Mouse (Mus musculus) ES-E14 (cell line): Measurements from ENCODE around the gene Rgr. TPM values are rescaled to one million over a fixed set of nuclear protein-coding genes. Genes with fewer than 3 reads are reported as not detected.

Experiments used
- DNase-seq: peaks from one replicate; pipeline ENCODE4 v3.0.0-alpha.2; 2013; ENCODE audit warnings: low read depth, low spot score
- H3K27ac ChIP-seq: 2 replicates; pipeline ENCODE4 v1.5.1; 2012; ENCODE audit warnings: low read depth, mild to moderate bottlenecking, low read length, moderate library complexity, mixed read lengths; ENCODE audit not compliant: poor library complexity, insufficient read depth, severe bottlenecking
- H3K36me3 ChIP-seq: 2 replicates; pipeline ENCODE4 v1.6.1; 2012; ENCODE audit warnings: mild to moderate bottlenecking, low read length, moderate library complexity, mixed read lengths; ENCODE audit not compliant: control insufficient read depth, poor library complexity, insufficient read depth, severe bottlenecking
- H3K4me1 ChIP-seq, 2 experiments: fragments of 150-350 bp in 1 of 2; sonication (generic) in 1 of 2; 2 replicates each; pipeline ENCODE4 v1.6.1; 2012; ENCODE audit warnings: low read length in 2 of 2, mild to moderate bottlenecking in 1 of 2, mixed read lengths in 1 of 2; ENCODE audit not compliant: control insufficient read depth in 2 of 2, insufficient read depth in 2 of 2, poor library complexity in 1 of 2
- H3K4me3 ChIP-seq, 2 experiments: fragments of 150-350 bp in 1 of 2; sonication (generic) in 1 of 2; 2 replicates each; pipeline ENCODE4 v1.5.1; 2012; ENCODE audit warnings: low read length in 2 of 2, low read depth in 1 of 2, mild to moderate bottlenecking in 1 of 2, mixed read lengths in 1 of 2; ENCODE audit not compliant: insufficient read depth in 1 of 2, poor library complexity in 1 of 2, severe bottlenecking in 1 of 2
- H3K9ac ChIP-seq: 2 replicates; pipeline ENCODE4 v1.6.1; 2012; ENCODE audit warnings: low read depth, mild to moderate bottlenecking, low read length, mixed read lengths; ENCODE audit not compliant: poor library complexity, insufficient read depth, severe bottlenecking
- H3K9me3 ChIP-seq: fragments of 150-350 bp; sonication (generic); 2 replicates; pipeline ENCODE4 v1.6.1; 2012; ENCODE audit warnings: low read depth, mild to moderate bottlenecking, low read length; ENCODE audit not compliant: control insufficient read depth, insufficient read depth
- CHD2 ChIP-seq: IDR thresholded peaks from 2 replicates; pipeline ENCODE4 v1.6.1; 2014; ENCODE audit warnings: mild to moderate bottlenecking, low read depth, low read length, inconsistent platforms
- HCFC1 ChIP-seq: IDR thresholded peaks from 2 replicates; pipeline ENCODE4 v1.6.1; 2012; ENCODE audit warnings: low read length, inconsistent platforms, borderline replicate concordance; ENCODE audit not compliant: insufficient read depth
- MAFK ChIP-seq: IDR thresholded peaks from 2 replicates; pipeline ENCODE4 v1.6.1; 2014; ENCODE audit warnings: mild to moderate bottlenecking, low read depth, low read length, inconsistent platforms; ENCODE audit not compliant: insufficient read depth
- ZC3H11A ChIP-seq: IDR thresholded peaks from 2 replicates; pipeline ENCODE4 v1.6.1; 2012; ENCODE audit warnings: low read depth, mild to moderate bottlenecking, inconsistent platforms, low read length, borderline replicate concordance
- ZNF384 ChIP-seq: IDR thresholded peaks from 2 replicates; pipeline ENCODE4 v1.6.1; 2012; ENCODE audit warnings: low read depth, low read length, inconsistent platforms
- in situ Hi-C, 2 experiments: fragments of 600-800 bp; cut with MboI; formaldehyde crosslinking; loops; one replicate each; pipeline ENCODE4 v1.15.1; 2025; ENCODE audit warnings: low sequenced_read_pairs in 2 of 2, inconsistent platforms in 1 of 2; ENCODE audit not compliant: unreplicated experiment in 2 of 2
- total RNA-seq: library from RNA; depleted of rRNA; stranded (reverse); fragments of 300-350 nt; gene quantifications from 2 replicates; pipeline ENCODE4 v1.2.3, GENCODE M21; 2012

The Rgr gene
- total RNA-seq, 1 experiment, result not detected

DNA sequence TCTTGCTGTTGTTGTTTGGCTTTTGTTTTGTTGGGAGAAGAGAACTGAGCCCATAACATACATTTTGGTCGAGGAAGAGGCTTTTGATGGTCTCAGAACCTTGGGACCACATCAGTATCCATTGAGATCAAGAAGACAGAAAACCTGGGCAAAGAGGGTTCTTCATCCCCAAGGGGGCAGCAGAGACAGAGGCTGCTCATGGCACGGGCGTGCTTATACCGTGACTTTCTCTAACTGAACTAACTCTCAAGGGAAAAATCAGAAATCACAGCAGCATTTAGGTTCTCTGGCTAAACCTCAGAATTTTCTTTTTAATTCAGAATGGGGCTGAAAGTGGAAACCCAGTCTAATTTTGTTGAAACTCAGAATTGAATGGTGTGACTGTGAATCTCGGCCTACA, 14.3 kb downstream of the Rgr start:
- Histone ChIP-seq H3K4me1 (no peaks in the 10 kb centered on the region), H3K9ac (no peak overlapping the region), H3K27ac (no peak overlapping the region), H3K36me3 (no peaks in the 10 kb centered on the region), H3K4me3 (no peak overlapping the region), H3K9me3 (no peaks in the 10 kb centered on the region)
- TF ChIP-seq CHD2 (no peak), ZNF384 (no peak), ZC3H11A (no peak), MAFK (no peak), HCFC1 (no peak)
- in situ Hi-C loops, result loop anchor here in 1 of 2 experiments (10.0 kb wide), 1 partner anchor 170 kb away; no protein-coding TSS in a partner anchor
- DNase-seq, result no peak

DNA sequence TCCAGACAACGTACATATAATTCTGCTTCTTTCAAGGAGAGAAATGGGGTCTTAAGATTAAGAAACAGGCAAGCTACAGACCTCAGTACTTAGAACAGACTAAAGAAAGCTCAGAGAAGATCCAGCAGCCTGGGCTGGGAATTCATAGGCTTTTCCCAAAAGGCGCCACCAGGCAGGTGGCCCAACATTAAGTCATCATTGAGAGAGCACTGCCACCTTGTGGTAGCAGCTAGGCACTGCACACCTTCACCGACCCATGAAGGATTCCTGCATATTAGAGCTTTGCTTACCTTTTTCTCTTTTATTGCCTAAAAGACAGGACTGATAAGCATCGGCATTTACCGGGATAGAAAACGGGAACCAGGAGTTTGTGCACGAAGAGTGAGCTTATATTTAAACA, 15.5 kb downstream of the Rgr start:
- peak; percentile 48 for DNase-seq
- no peak overlapping the region for H3K27ac ChIP-seq

DNA sequence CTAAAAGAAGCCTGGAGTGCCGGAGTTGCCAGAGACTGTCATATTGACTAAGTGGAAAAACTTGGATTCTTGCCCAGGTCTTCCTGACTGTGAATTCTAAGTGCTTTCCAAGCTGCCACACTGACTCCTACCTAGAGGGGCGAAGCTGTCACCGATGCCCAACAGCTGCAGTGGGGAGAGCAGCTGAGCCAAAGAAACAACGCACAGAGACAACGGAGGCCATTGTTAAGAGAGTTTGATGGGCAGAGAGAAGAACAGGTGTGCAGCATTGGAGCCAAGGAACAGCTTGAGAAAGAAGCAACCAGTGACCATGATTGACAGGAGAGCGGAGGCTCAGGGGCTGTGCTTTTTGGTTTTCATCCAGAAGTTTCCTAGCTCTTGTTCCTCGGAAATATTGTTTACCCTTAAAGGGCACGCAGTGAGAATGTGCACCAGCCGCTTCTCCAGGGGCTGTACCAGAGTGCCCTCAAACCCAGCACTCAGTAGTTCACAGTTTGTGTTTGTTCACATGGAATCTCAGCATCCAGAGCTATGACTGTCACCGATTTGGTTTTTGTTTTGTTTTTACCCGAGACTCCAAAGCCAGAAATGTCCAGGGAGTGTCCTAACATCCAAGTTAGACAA, 16.2 kb downstream of the Rgr start:
- TF ChIP-seq ZNF384 (no peak), HCFC1 (no peak), ZC3H11A (no peak)
- no peak overlapping the region for H3K4me3 ChIP-seq
- no peaks in the 10 kb centered on the region for H3K9me3 ChIP-seq
- H3K4me1 ChIP-seq, result no peaks in the 10 kb centered on the region
- no peak overlapping the region for H3K9ac ChIP-seq
- in situ Hi-C loops, result loop anchor here in 1 of 2 experiments (10.0 kb wide), 1 partner anchor 168 kb away; no protein-coding TSS in a partner anchor
- H3K36me3 ChIP-seq, result no peaks in the 10 kb centered on the region
- no peak for DNase-seq
- no peak overlapping the region for H3K27ac ChIP-seq

More for the DNA sequence above, 15.5 kb downstream of the Rgr start:
- in situ Hi-C loops, result loop anchor here in 1 of 2 experiments (10.0 kb wide), 1 partner anchor 168 kb away; no protein-coding TSS in a partner anchor
- no peak overlapping the region for H3K9ac ChIP-seq
- no peaks in the 10 kb centered on the region for H3K9me3 ChIP-seq
- H3K4me1 ChIP-seq, result no peaks in the 10 kb centered on the region
- H3K36me3 ChIP-seq, result no peaks in the 10 kb centered on the region
- TF ChIP-seq ZC3H11A, result peak; percentile 91
- TF ChIP-seq CHD2, result no peak
- H3K4me3 ChIP-seq, result no peak overlapping the region

DNA sequence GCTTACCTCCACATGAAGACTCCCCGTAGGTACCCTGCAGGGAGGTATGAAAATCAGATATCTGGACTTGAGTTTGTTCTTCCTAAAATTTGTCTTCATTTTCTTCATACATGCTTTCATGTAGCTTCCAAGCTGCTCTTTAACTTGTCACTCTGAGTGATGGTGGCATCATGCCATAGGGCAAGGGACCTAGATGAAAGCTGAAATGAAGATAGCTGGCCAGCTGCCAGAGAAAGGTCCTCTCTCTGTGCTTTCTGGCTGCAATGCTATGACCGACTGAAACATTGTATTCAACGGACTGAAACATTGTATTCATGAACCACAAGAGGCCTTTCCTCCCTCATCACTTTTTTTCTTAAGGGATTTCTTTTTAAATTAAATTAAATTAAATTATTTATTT, 20.2 kb downstream of the Rgr start:
- no peak overlapping the region for H3K4me3 ChIP-seq
- H3K27ac ChIP-seq, result no peak overlapping the region
- no peak for TF ChIP-seq ZNF384
- no peak for TF ChIP-seq MAFK
- no peak overlapping the region for H3K9ac ChIP-seq
- DNase-seq, result no peak
- H3K36me3 ChIP-seq, result no peaks in the 10 kb centered on the region
- no peaks in the 10 kb centered on the region for H3K9me3 ChIP-seq
- in situ Hi-C loops, result no loop called here
- H3K4me1 ChIP-seq, result no peaks in the 10 kb centered on the region

DNA sequence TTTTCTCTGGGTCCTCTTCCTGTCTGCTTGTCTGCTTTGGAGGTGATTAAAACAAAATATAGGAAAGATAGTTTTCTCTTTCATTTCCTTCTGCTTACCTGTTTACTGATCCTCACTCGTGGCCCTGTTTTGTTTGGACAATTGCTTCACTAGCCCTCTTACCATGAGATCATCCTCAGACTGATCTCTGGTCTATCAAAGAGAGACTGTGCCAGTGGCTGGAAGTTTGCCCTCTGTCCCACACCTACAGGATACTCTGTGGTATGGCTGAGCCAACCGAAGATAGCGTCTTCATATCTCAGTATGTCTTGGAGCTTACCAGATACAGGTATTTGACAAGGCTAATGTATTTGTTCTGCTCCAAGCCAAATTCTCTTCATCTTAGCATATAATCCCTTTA, 20.8 kb downstream of the Rgr start:
- no peak for DNase-seq
- no peak overlapping the region for H3K4me3 ChIP-seq
- no peaks in the 10 kb centered on the region for H3K36me3 ChIP-seq
- H3K27ac ChIP-seq, result no peak overlapping the region
- H3K9ac ChIP-seq, result no peak overlapping the region
- no peak for TF ChIP-seq MAFK
- no peak for TF ChIP-seq HCFC1
- no peak for TF ChIP-seq ZNF384
- TF ChIP-seq CHD2, result no peak
- TF ChIP-seq ZC3H11A, result no peak
- no peaks in the 10 kb centered on the region for H3K9me3 ChIP-seq
- in situ Hi-C loops, result no loop called here
- no peaks in the 10 kb centered on the region for H3K4me1 ChIP-seq
